Mouse (Mus musculus) G1E (cell line): ENCODE measurements around the gene Krtap28-10. TPM values are rescaled to one million over a fixed set of nuclear protein-coding genes. Genes with fewer than 3 reads are reported as not detected.
"Not testable (repeated sequence)": the region's sequence is repeated elsewhere in the genome, so short reads cannot be mapped to it uniquely, and the experiment has no call there.

Experiments used
- ATAC-seq: 2 replicates; pipeline ENCODE4 v1.8.0; 2016; ENCODE audit warnings: mild to moderate bottlenecking; ENCODE audit not compliant: insufficient number of reproducible peaks, poor library complexity, low FRiP score, severe bottlenecking; ENCODE audit errors: extremely low read depth
- DNase-seq: peaks from one replicate; pipeline ENCODE4 v3.0.0; 2012; ENCODE audit warnings: low spot score
- H3K27me3 ChIP-seq: 2 replicates; pipeline ENCODE4 v1.6.1; 2012; ENCODE audit warnings: mild to moderate bottlenecking, low read length, inconsistent platforms; ENCODE audit not compliant: insufficient read depth
- H3K36me3 ChIP-seq: replicated peaks from 2 replicates; pipeline ENCODE3; 2012; ENCODE audit warnings: mild to moderate bottlenecking, inconsistent platforms
- H3K4me1 ChIP-seq: 2 replicates; pipeline ENCODE4 v1.6.1; 2012; ENCODE audit warnings: low read depth, low read length, inconsistent platforms, mixed read lengths; ENCODE audit not compliant: insufficient read depth
- H3K4me3 ChIP-seq: 2 replicates; pipeline ENCODE4 v1.5.1; 2012; ENCODE audit warnings: low read depth, mild to moderate bottlenecking, inconsistent platforms, low read length, moderate library complexity, mixed read lengths
- H3K9me3 ChIP-seq: replicated peaks from 2 replicates; pipeline ENCODE4 v1.6.1; 2012; ENCODE audit warnings: inconsistent platforms
- CTCF ChIP-seq: IDR thresholded peaks from 2 replicates; pipeline ENCODE4 v1.5.1; 2012; ENCODE audit warnings: low read depth, low read length, inconsistent platforms, mixed read lengths
- GATA1 ChIP-seq: IDR thresholded peaks from 2 replicates; pipeline ENCODE4 v1.6.1; 2012; ENCODE audit warnings: borderline replicate concordance, low read length, inconsistent platforms, mixed read lengths
- GATA2 ChIP-seq: IDR thresholded peaks from 2 replicates; pipeline ENCODE4 v1.6.1; 2012; ENCODE audit warnings: low read depth, low read length, inconsistent platforms, borderline replicate concordance
- POLR2AphosphoS5 ChIP-seq: IDR thresholded peaks from 2 replicates; pipeline ENCODE4 v1.6.1; 2012; ENCODE audit warnings: low read depth, low read length, inconsistent platforms; ENCODE audit not compliant: insufficient replicate concordance
- TAL1 ChIP-seq: conservative IDR thresholded peaks from 2 replicates; pipeline ENCODE4 v1.6.1; 2012; ENCODE audit warnings: low read depth, low read length, inconsistent platforms, mixed read lengths
- polyA plus RNA-seq: library from polyadenylated mRNA; stranded (reverse); fragments of >175 nt; gene quantifications from 2 replicates; pipeline ENCODE4 v1.2.3, GENCODE M21; 2012
- total RNA-seq, 2 experiments: library from RNA; stranded (forward) in 1 of 2; stranded (reverse) in 1 of 2; fragments of 200-1000 nt in 1 of 2; fragments of >200 nt in 1 of 2; fragmentation: Nextera tagmentation in 1 of 2; gene quantifications; 2 replicates each; pipeline ENCODE4 v1.2.3; 2014 to 2017

Krtap28-10 gene
- total and polyA plus RNA-seq, 3 experiments, result not detected

DNA sequence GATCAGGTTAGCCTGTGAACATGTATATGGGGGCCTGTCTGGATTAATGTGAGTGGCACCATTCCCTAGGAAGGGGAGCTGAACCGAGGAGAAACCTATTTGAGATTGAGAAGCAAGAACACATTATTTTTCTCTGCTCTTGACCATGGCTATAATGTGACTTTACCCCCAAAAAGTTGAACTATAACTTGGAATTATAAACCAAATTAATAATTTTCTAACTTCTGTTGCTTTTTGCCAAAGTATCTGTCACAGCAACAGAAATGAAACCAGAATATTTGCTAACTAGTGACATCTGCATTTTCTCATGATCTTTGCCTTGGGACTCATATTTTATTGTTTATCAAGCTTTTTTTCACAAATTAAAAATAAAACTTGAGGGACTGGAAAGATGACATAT lies 25.7 kb downstream of the Krtap28-10 start:
- no peaks in the 10 kb centered on the region for H3K36me3 ChIP-seq
- peaks cover 10% of the 10 kb centered on the region for H3K27me3 ChIP-seq
- H3K4me1 ChIP-seq, result no peaks in the 10 kb centered on the region
- ATAC-seq (no peak), DNase-seq (no peak)
- H3K9me3 ChIP-seq, result no peaks in the 10 kb centered on the region
- H3K4me3 ChIP-seq, result no peak overlapping the region
- no peak for TF ChIP-seq POLR2AphosphoS5
- TF ChIP-seq GATA1, result no peak
- no peak for TF ChIP-seq TAL1
- no peak for TF ChIP-seq CTCF
- no peak for TF ChIP-seq GATA2

DNA sequence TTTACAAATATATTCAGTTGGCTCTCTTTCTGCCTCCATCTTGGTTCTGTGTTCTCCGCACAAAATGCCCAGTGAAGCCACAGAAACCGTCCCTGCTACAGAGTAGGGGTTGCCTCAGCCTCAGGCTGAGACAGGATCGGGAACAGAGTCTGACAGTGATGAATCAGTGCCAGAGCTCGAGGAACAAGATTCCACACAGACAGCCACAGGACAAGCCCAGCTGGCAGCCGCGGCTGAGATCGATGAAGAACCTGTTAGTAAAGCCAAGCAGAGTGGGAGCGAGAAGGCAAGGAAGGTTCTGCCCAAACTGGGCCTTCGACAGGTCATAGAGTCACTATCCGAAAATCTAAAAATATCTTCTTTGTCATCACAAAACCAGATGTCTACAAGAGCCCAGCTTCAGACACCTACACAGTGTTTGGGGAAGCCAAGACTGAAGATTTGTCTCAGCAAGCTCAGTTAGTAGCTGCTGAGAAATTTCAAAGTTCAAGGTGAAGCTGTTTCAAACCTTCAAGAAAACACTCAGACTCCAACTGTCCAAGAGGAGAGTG lies 26.9 kb downstream of the Krtap28-10 start:
- Histone ChIP-seq H3K36me3 (no peaks in the 10 kb centered on the region), H3K27me3 (peaks cover 10% of the 10 kb centered on the region), H3K9me3 (no peaks in the 10 kb centered on the region), H3K4me3 (no peak overlapping the region), H3K4me1 (no peaks in the 10 kb centered on the region)
- no peak for ATAC-seq
- no peak for TF ChIP-seq TAL1
- no peak for TF ChIP-seq CTCF
- no peak for TF ChIP-seq GATA2
- TF ChIP-seq POLR2AphosphoS5, result no peak
- DNase-seq, result no peak

DNA sequence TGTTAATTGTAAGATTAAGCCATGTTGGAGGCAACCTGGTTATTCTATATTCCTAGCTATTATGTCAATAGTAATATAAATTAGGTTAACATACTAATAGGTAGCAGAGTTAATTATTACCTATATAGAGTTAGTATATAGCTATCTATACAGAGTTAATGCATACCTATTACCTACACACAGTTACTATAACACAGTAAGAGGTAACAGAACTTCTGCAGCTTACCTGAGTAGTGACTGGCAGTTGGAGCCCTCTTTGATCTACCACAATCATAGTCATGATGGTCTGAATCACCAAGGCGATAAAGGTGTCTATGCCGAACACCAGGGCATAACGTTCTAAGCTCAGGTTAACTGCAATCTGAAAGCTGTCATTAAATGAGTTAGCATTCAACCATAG lies 27.8 kb downstream of the Krtap28-10 start:
- H3K9me3 ChIP-seq, result no peaks in the 10 kb centered on the region
- no peak for DNase-seq
- H3K27me3 ChIP-seq, result peaks cover 10% of the 10 kb centered on the region
- no peak overlapping the region for H3K4me3 ChIP-seq
- no peaks in the 10 kb centered on the region for H3K36me3 ChIP-seq
- H3K4me1 ChIP-seq, result no peaks in the 10 kb centered on the region
- ATAC-seq, result no peak
- TF ChIP-seq POLR2AphosphoS5, result no peak
- no peak for TF ChIP-seq GATA2
- TF ChIP-seq GATA1, result no peak
- no peak for TF ChIP-seq TAL1
- TF ChIP-seq CTCF, result no peak

DNA sequence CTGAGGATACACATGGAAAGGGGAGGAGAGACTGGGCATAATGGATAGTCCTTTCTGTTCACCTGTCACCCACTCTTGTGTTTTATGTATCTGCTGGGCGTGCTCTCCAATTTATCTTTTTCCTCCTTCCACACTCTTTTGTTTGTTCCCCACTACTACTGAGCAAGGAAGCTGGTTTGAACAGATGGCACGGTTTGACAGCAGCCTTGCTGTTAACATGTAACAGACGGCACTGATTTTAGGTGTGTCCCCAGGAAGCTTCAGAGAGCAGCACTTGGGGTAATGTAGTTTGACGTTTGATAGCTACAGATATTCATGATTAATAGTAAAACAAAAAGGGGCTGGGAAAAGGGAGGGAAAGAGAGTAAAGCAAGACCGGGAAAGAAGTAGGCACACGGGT lies 34.8 kb downstream of the Krtap28-10 start:
- TF ChIP-seq CTCF (no peak), GATA2 (no peak)
- no peaks in the 10 kb centered on the region for H3K36me3 ChIP-seq
- H3K27me3 ChIP-seq, result peaks cover 17% of the 10 kb centered on the region
- H3K4me3 ChIP-seq, result no peak overlapping the region
- ATAC-seq (no peak), DNase-seq (no peak)
- no peaks in the 10 kb centered on the region for H3K9me3 ChIP-seq
- no peaks in the 10 kb centered on the region for H3K4me1 ChIP-seq

DNA sequence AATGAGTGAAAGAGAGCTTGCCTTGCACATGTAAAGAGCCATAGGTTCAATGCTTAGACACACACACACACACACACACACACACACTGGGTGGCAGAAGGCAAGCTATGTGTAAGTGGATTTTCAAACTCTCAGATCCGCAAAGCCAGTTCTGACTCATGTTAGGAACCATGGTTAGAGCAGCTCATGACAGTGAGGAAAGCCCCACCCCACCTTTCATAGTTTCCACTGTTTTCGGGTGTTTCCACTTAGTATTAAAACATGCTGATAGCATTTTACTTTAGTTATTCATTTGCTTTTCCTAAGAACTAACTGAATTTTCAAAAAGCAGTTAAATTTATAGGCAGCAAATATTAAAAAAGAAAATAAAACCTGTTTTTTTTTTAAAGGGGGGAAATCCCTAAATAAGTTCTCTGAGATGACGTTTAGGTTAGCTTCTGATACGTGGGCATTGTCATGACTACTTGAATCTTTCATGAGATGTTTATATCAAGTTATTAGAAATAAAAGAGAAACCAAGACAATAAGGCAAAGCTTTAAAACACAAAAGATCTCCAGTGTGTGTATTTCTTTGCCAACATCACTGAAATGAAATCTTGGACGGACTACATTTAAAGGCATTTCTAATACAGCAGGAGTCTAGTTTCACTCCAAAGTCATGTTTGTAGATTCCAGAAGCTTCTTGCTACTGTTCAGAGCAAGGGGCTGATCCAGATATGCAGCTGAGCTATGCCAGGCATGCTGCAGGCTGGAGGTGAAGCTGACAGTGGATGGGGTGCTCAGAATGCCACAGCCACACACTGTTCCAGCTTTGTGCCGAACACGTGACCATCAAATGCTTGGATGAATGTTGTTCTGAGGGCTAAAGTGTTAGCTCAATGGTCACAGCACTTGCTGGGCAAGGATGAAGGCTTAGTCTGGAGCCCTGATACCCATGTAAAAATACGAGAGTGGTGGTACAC lies 35.8 kb downstream of the Krtap28-10 start:
- ATAC-seq, result no peak
- TF ChIP-seq GATA1, result no peak
- no peak for TF ChIP-seq CTCF
- no peak for TF ChIP-seq GATA2
- no peak for TF ChIP-seq TAL1
- H3K4me3 ChIP-seq, result no peak overlapping the region

DNA sequence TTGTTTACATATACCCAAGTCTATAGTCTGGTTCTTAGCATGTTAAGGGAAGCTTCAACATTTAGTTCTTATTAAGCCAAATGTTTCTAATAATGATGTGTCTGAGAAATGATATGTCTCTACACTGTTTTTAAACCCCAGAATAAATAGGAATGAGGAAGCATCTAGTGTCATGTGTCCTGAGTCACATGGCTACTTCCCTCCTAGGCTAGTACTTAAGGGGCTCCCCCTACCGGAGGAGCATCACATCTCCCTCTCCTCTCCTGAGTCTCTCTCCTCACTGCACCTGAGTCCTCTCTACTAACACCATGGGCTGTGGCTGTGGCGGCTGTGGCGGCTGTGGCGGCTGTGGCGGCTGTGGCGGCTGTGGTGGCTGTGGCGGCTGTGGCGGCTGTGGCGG lies 42.0 kb downstream of the Krtap28-10 start, which contains the start of gene Gm47959:
Gene Gm47959 (plus strand): TSS at position 243 of the 400 bp plus-strand sequence.
- H3K4me1 ChIP-seq, H3K9me3 ChIP-seq, H3K4me3 ChIP-seq, H3K36me3 ChIP-seq, DNase-seq, H3K27me3 ChIP-seq, ATAC-seq: not testable (repeated sequence)

More for the DNA sequence above, 35.8 kb downstream of the Krtap28-10 start:
- no peak for DNase-seq
- Histone ChIP-seq H3K27me3 (peaks cover 17% of the 10 kb centered on the region), H3K9me3 (no peaks in the 10 kb centered on the region), H3K4me1 (no peaks in the 10 kb centered on the region), H3K36me3 (no peaks in the 10 kb centered on the region)
